Mouse (Mus musculus) lung, adult 18-20 months (tissue): Measurements from ENCODE around the gene Ccnb1ip1.
"Not testable (repeated sequence)": the region's sequence is repeated elsewhere in the genome, so short reads cannot be mapped to it uniquely, and the experiment has no call there.

ENCODE experiments used
- DNase-seq, 2 experiments: peaks; one replicate each; pipeline ENCODE4 v3.0.0; 2022; ENCODE audit warnings: mixed read lengths in 2 of 2

Gene Ccnb1ip1

GRCm38 (mm10) chr14:50807487-50808072, at the start of gene Ccnb1ip1, which contains the start of gene Parp2:
Ccnb1ip1 (minus strand) TSS chr14:50807732.
Parp2 (plus strand) TSS chr14:50807841.
- peak; percentile 98 for DNase-seq

- no peak for DNase-seq
Measured at GRCm38 (mm10) chr14:50855788-50856187, 48.3 kb upstream of the Ccnb1ip1 start.

GRCm38 (mm10) chr14:50837236-50837635, 29.7 kb upstream of the Ccnb1ip1 start:
- DNase-seq: no peak

GRCm38 (mm10) chr14:50834435-50834834, 26.9 kb upstream of the Ccnb1ip1 start:
- DNase-seq: no peak

- peak; percentile 46 to 59 for DNase-seq
Measured at GRCm38 (mm10) chr14:50833964-50834363, 26.4 kb upstream of the Ccnb1ip1 start.

- no peak for DNase-seq
Measured at GRCm38 (mm10) chr14:50829878-50830277, 22.3 kb upstream of the Ccnb1ip1 start.

- DNase-seq: no peak
Measured at GRCm38 (mm10) chr14:50826579-50826978, 19.0 kb upstream of the Ccnb1ip1 start.

GRCm38 (mm10) chr14:50824219-50824618, 16.7 kb upstream of the Ccnb1ip1 start:
- no peak for DNase-seq

- DNase-seq: no peak
Measured at GRCm38 (mm10) chr14:50823240-50823639, 15.7 kb upstream of the Ccnb1ip1 start.

GRCm38 (mm10) chr14:50813060-50813459, 5.5 kb upstream of the Ccnb1ip1 start:
- no peak for DNase-seq

- DNase-seq: not testable (repeated sequence)
Measured at GRCm38 (mm10) chr14:50806469-50806868, 1.1 kb downstream of the Ccnb1ip1 start.

GRCm38 (mm10) chr14:50804683-50805082, 2.8 kb downstream of the Ccnb1ip1 start:
- DNase-seq: no peak

- no peak for DNase-seq
Measured at GRCm38 (mm10) chr14:50802843-50803562, 4.5 kb downstream of the Ccnb1ip1 start.

GRCm38 (mm10) chr14:50802441-50802840, 5.1 kb downstream of the Ccnb1ip1 start:
- no peak for DNase-seq

- peak; percentile 14 to 39 for DNase-seq
Measured at GRCm38 (mm10) chr14:50799502-50800259, 7.9 kb downstream of the Ccnb1ip1 start.

GRCm38 (mm10) chr14:50798512-50798911, 9.0 kb downstream of the Ccnb1ip1 start:
- no peak for DNase-seq

- no peak for DNase-seq
Measured at GRCm38 (mm10) chr14:50796464-50796863, 11.1 kb downstream of the Ccnb1ip1 start.

GRCm38 (mm10) chr14:50795965-50796364, 11.6 kb downstream of the Ccnb1ip1 start:
- no peak for DNase-seq

- DNase-seq: no peak
Measured at GRCm38 (mm10) chr14:50795261-50795935, 12.1 kb downstream of the Ccnb1ip1 start.

GRCm38 (mm10) chr14:50788157-50788556, 19.4 kb downstream of the Ccnb1ip1 start:
- DNase-seq: no peak

- DNase-seq: peak; percentile 87 to 88
Measured at GRCm38 (mm10) chr14:50785251-50785637, 22.3 kb downstream of the Ccnb1ip1 start, which contains the start of gene Ttc5. Ttc5 (minus strand) TSS chr14:50785519.

- DNase-seq: no peak
Measured at GRCm38 (mm10) chr14:50784391-50785250, 22.9 kb downstream of the Ccnb1ip1 start.
